Mouse (Mus musculus): ENCODE measurements around the gene Ensa. TPM values are rescaled to one million over a fixed set of nuclear protein-coding genes. Genes with fewer than 3 reads are reported as not detected.

Gene Ensa
- polyA plus RNA-seq, 2 experiments = 43.4 to 67.8 TPM

GRCm38 (mm10) chr3:95663969-95664608 lies 39.3 kb downstream of the Ensa start:
- DNase-seq (ENCODE audit: low spot score) (no peak), ATAC-seq (ENCODE audit: low FRiP score, low read depth) (no peak)
- no peak overlapping the region for H3K9ac ChIP-seq (ENCODE audit: low read depth, low read length, severe bottlenecking)
- no peak for TF ChIP-seq POLR2A (IDR thresholded peaks at IDR 0.05; ENCODE audit: borderline replicate concordance, extremely low read depth, insufficient read depth, insufficient read length)
- WGBS = 87% methylated on average over 3 of the region's 3 CpGs
- no peak overlapping the region for H3K27ac ChIP-seq (replicated peaks; ENCODE audit: low read depth, low read length)
- H3K4me1 ChIP-seq (ENCODE audit: control insufficient read depth, insufficient read depth, low read length) = peaks cover 39% of the 10 kb centered on the region
- no peak overlapping the region for H3K4me3 ChIP-seq (replicated peaks; ENCODE audit: low read length)
- H3K36me3 ChIP-seq (ENCODE audit: control insufficient read depth, insufficient read depth, low read length) = peaks cover 55% of the 10 kb centered on the region
- H3K9me3 ChIP-seq (ENCODE audit: control insufficient read depth, low read length) = no peaks in the 10 kb centered on the region
- H3K4me2 ChIP-seq (replicated peaks; ENCODE audit: low read depth, low read length, severe bottlenecking) = no peak overlapping the region
- H3K27me3 ChIP-seq (ENCODE audit: control insufficient read depth, insufficient read depth, low read length) = no peaks in the 10 kb centered on the region

DNA sequence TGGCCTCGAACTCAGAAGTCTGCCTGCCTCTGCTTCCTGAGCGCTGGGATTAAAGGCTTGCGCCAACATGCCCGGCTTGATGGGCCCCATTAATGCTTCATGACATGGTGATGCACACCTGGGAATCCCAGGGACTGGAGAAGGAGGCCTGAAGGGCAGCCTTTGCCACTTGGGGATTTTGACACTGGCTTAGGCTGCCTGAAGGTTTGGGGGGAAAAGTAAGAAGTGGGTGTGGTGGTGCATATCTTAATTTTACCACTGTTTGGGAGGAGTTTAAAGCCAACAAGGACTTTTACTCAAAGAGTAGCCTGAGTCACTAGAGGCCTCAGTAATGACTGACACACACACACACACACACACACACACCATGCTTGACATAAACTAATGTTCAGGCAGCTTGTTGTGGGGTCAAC lies 40.2 kb downstream of the Ensa start:
- WGBS = 83% methylated on average over 4 of the region's 4 CpGs
- no peaks in the 10 kb centered on the region for H3K27me3 ChIP-seq (ENCODE audit: control insufficient read depth, insufficient read depth, low read length)
- no peak overlapping the region for H3K9ac ChIP-seq (ENCODE audit: low read depth, low read length, severe bottlenecking)
- H3K4me3 ChIP-seq (replicated peaks; ENCODE audit: low read length) = no peak overlapping the region
- peaks cover 39% of the 10 kb centered on the region for H3K4me1 ChIP-seq (ENCODE audit: control insufficient read depth, insufficient read depth, low read length)
- H3K36me3 ChIP-seq (ENCODE audit: control insufficient read depth, insufficient read depth, low read length) = peaks cover 59% of the 10 kb centered on the region
- TF ChIP-seq POLR2A (IDR thresholded peaks at IDR 0.05; ENCODE audit: borderline replicate concordance, extremely low read depth, insufficient read depth, insufficient read length) = no peak
- H3K9me3 ChIP-seq (ENCODE audit: control insufficient read depth, low read length) = no peaks in the 10 kb centered on the region
- H3K4me2 ChIP-seq (replicated peaks; ENCODE audit: low read depth, low read length, severe bottlenecking) = no peak overlapping the region
- ATAC-seq (ENCODE audit: low FRiP score, low read depth) (no peak), DNase-seq (ENCODE audit: low spot score) (no peak)
- H3K27ac ChIP-seq (replicated peaks; ENCODE audit: low read depth, low read length) = no peak overlapping the region

DNA sequence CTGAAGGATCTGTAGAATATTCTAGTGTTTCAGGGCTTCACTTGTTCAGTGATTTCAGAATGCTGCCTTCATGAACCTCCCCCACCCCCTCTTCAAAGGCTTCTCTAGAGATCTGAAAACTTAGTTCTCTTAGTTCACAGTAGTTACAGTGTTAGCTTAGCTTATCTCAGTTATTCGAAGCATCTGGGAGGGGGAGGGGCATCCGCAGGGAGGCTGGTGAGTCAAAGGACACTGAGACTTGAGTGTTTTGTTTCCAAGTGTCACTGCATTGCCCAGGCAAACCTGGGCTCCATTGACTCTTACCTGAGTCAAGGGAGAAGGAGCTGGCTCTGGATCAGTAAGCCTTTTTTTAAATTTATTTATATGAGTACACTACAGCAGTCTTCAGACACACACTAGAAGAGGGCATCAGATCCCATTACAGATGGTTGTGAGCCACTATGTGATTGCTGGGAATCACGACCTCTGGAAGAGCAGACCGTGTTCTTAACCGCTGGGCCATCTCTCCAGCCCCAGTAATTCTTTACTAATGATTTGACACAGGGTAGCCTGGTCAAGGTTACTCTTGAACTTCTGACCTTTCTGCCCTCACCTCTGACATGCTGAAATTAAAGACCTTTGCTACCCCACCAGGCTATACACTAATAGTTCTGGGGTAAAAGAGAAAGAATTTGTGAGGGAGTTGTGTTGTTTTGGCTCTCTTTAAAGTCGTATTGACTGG lies 41.5 kb downstream of the Ensa start:
- ATAC-seq (ENCODE audit: low FRiP score, low read depth) = no peak
- Histone ChIP-seq H3K27ac (replicated peaks; ENCODE audit: low read depth, low read length) (no peak overlapping the region), H3K9me3 (ENCODE audit: control insufficient read depth, low read length) (no peaks in the 10 kb centered on the region), H3K36me3 (ENCODE audit: control insufficient read depth, insufficient read depth, low read length) (peaks cover 48% of the 10 kb centered on the region), H3K9ac (ENCODE audit: low read depth, low read length, severe bottlenecking) (no peak overlapping the region), H3K4me3 (replicated peaks; ENCODE audit: low read length) (no peak overlapping the region), H3K4me1 (ENCODE audit: control insufficient read depth, insufficient read depth, low read length) (peaks cover 28% of the 10 kb centered on the region), H3K4me2 (replicated peaks; ENCODE audit: low read depth, low read length, severe bottlenecking) (no peak overlapping the region), H3K27me3 (ENCODE audit: control insufficient read depth, insufficient read depth, low read length) (no peaks in the 10 kb centered on the region)
- 49% methylated on average over 6 of the region's 6 CpGs for WGBS
- no peak for DNase-seq (ENCODE audit: low spot score)
- no peak for TF ChIP-seq POLR2A (IDR thresholded peaks at IDR 0.05; ENCODE audit: borderline replicate concordance, extremely low read depth, insufficient read depth, insufficient read length)

DNA sequence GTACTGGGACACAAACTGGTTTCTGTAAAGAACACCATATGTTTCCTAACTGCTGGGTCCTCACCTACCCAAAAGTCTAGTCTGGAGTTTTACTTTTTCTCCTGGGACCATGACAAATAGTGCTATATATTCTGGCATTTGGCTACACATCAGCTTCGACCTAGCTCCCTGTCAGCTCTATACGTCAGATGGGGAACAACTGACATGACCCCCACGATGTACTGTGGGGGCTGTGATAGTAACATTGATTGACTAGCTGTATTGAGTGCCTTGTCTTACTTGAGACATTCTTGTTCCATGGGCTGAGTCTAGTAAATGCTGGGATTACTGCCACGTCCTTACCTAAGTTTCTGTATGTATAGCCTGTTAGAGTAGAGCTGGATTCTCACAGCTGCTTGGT lies 42.7 kb downstream of the Ensa start:
- TF ChIP-seq POLR2A (IDR thresholded peaks at IDR 0.05; ENCODE audit: borderline replicate concordance, extremely low read depth, insufficient read depth, insufficient read length) = no peak
- peak overlapping the region; percentile 34 for H3K27ac ChIP-seq (replicated peaks; ENCODE audit: low read depth, low read length)
- peaks cover 37% of the 10 kb centered on the region for H3K36me3 ChIP-seq (ENCODE audit: control insufficient read depth, insufficient read depth, low read length)
- H3K4me3 ChIP-seq (replicated peaks; ENCODE audit: low read length) = no peak overlapping the region
- peaks cover 24% of the 10 kb centered on the region for H3K4me1 ChIP-seq (ENCODE audit: control insufficient read depth, insufficient read depth, low read length)
- 60% methylated on average over 4 of the region's 4 CpGs for WGBS
- ATAC-seq (ENCODE audit: low FRiP score, low read depth) (peak; percentile 31), DNase-seq (ENCODE audit: low spot score) (no peak)
- no peaks in the 10 kb centered on the region for H3K27me3 ChIP-seq (ENCODE audit: control insufficient read depth, insufficient read depth, low read length)
- H3K4me2 ChIP-seq (replicated peaks; ENCODE audit: low read depth, low read length, severe bottlenecking) = peak overlapping the region; percentile 22; the same call in 1 of the 2 replicates
- H3K9ac ChIP-seq (ENCODE audit: low read depth, low read length, severe bottlenecking) = no peak overlapping the region
- H3K9me3 ChIP-seq (ENCODE audit: control insufficient read depth, low read length) = no peaks in the 10 kb centered on the region

- Histone ChIP-seq H3K36me3 (ENCODE audit: control insufficient read depth, insufficient read depth, low read length) (peaks cover 32% of the 10 kb centered on the region), H3K4me3 (replicated peaks; ENCODE audit: low read length) (no peak overlapping the region), H3K9me3 (ENCODE audit: control insufficient read depth, low read length) (no peaks in the 10 kb centered on the region), H3K27me3 (ENCODE audit: control insufficient read depth, insufficient read depth, low read length) (no peaks in the 10 kb centered on the region), H3K27ac (replicated peaks; ENCODE audit: low read depth, low read length) (peak overlapping the region; percentile 34), H3K4me1 (ENCODE audit: control insufficient read depth, insufficient read depth, low read length) (peaks cover 27% of the 10 kb centered on the region), H3K4me2 (replicated peaks; ENCODE audit: low read depth, low read length, severe bottlenecking) (peak overlapping the region; percentile 22), H3K9ac (ENCODE audit: low read depth, low read length, severe bottlenecking) (no peak overlapping the region)
- peak; percentile 58 for DNase-seq (ENCODE audit: low spot score)
- 33% methylated on average over 7 of the region's 7 CpGs for WGBS
- TF ChIP-seq POLR2A (IDR thresholded peaks at IDR 0.05; ENCODE audit: borderline replicate concordance, extremely low read depth, insufficient read depth, insufficient read length) = no peak
- ATAC-seq (ENCODE audit: low FRiP score, low read depth) = peak; percentile 18; the same call in 1 of the 2 replicates
Observed at GRCm38 (mm10) chr3:95668026-95668425, 43.2 kb downstream of the Ensa start.
